Mouse (Mus musculus) kidney, adult 2 months (tissue): Measurements from ENCODE around the gene Sohlh2. TPM values are rescaled to one million over a fixed set of nuclear protein-coding genes. Genes with fewer than 3 reads are reported as not detected.

Source experiments
- DNase-seq: peaks from one replicate; pipeline ENCODE4 v3.0.0; 2021
- H3K27ac ChIP-seq: fragments of 200-500 bp; 2 replicates; pipeline ENCODE4 v1.5.1; 2012; ENCODE audit warnings: low read depth, low read length, control low read depth, inconsistent platforms; ENCODE audit not compliant: insufficient read depth
- H3K27me3 ChIP-seq: fragments of 200-500 bp; replicated peaks from 2 replicates; pipeline ENCODE4 v1.6.1; 2012; ENCODE audit warnings: mild to moderate bottlenecking, moderate library complexity, low read length, inconsistent platforms; ENCODE audit not compliant: control insufficient read depth, insufficient read depth
- H3K36me3 ChIP-seq: fragments of 200-500 bp; 2 replicates; pipeline ENCODE4 v1.6.1; 2012; ENCODE audit warnings: mild to moderate bottlenecking, moderate library complexity, low read length, inconsistent platforms; ENCODE audit not compliant: control insufficient read depth, insufficient read depth
- H3K4me1 ChIP-seq: fragments of 200-500 bp; 2 replicates; pipeline ENCODE4 v1.6.1; 2011; ENCODE audit warnings: low read length; ENCODE audit not compliant: control insufficient read depth, insufficient read depth
- H3K4me3 ChIP-seq: fragments of 200-500 bp; 2 replicates; pipeline ENCODE4 v1.5.1; 2011; ENCODE audit warnings: mild to moderate bottlenecking, low read depth, low read length, control low read depth; ENCODE audit not compliant: insufficient read depth
- CTCF ChIP-seq: fragments of 200-500 bp; conservative IDR thresholded peaks from 2 replicates; pipeline ENCODE4 v1.5.1; 2011; ENCODE audit warnings: low read depth, mild to moderate bottlenecking, control low read depth, low read length, moderate library complexity, mixed read lengths; ENCODE audit not compliant: insufficient read depth, insufficient read length
- POLR2A ChIP-seq: fragments of 200-500 bp; IDR thresholded peaks from one replicate; pipeline ENCODE4 v1.6.1; 2011; ENCODE audit warnings: low read depth, low read length, control low read depth
- WGBS: fragments of 180-500 bp; shearing (Covaris S2); methylation state at CpG from one replicate; pipeline ENCODE4 v1.1.7; 2018; 5-methylcytosine and 5-hydroxymethylcytosine counted together
- polyA plus RNA-seq: library from polyadenylated mRNA; depleted of rRNA; stranded (reverse); fragments of >200 nt; gene quantifications from 2 replicates; pipeline ENCODE4 v1.2.3, GENCODE M21; 2012; rRNA removed

Sohlh2 gene
- polyA plus RNA-seq, 1 experiment: not detected

DNA sequence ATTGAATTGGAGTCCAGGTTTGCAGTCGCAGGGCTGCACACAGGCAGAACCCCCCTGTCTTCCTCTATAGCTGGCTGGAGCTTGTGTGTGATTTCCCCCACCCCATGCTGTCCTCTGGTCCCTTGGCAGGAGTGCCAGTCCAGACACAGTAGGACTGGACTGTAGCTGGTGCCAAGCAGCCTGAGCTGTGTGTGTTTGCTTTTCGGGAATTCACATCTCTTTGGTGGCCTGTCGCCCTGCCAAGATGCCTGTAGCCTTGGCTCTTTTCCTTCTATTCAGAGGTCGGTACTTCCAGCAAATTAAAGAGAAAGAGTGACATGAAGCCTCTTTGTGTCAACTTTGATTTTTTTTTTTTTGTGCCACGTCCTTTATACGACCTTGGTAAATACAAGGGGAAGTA is 66.7 kb downstream of the Sohlh2 start:
- no peaks in the 10 kb centered on the region for H3K36me3 ChIP-seq
- H3K4me1 ChIP-seq: no peaks in the 10 kb centered on the region
- 48% methylated on average over 6 of the region's 6 CpGs for WGBS
- TF ChIP-seq POLR2A: no peak
- no peak for TF ChIP-seq CTCF
- no peak overlapping the region for H3K4me3 ChIP-seq
- DNase-seq: peak; percentile 39
- H3K27me3 ChIP-seq: no peaks in the 10 kb centered on the region; the same call in 1 of the 2 replicates
- H3K27ac ChIP-seq: no peak overlapping the region

DNA sequence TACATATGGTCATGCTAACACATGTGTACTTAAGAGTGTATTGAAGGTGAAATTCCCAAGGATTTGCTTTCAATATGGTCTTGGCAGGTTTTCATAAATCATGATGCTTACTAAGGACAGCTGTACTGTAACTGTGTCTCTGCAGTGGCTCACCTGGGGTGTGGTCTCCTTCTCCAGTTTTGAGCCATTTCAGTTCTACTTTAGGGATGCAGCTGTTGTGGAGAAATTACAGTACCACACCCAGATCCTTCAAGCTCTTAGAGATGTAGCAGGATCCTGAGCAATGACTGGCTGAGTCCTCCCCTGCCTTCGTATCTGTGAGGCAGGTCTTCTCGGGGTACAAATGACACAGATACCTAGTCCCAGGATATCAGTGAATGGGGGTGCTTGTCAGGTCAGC is 68.8 kb downstream of the Sohlh2 start:
- no peak overlapping the region for H3K27ac ChIP-seq
- H3K36me3 ChIP-seq: no peaks in the 10 kb centered on the region
- TF ChIP-seq POLR2A: no peak
- no peak for TF ChIP-seq CTCF
- WGBS: 83% methylated on average over 2 of the region's 2 CpGs
- H3K4me3 ChIP-seq: no peak overlapping the region
- no peaks in the 10 kb centered on the region for H3K27me3 ChIP-seq
- DNase-seq: no peak
- H3K4me1 ChIP-seq: no peaks in the 10 kb centered on the region

Other genes with a start within 250 kb of the Sohlh2 start
- not detected in 2 replicates for gene Ccna1, start 126.5 kb upstream of the Sohlh2 start, polyA plus RNA-seq
- gene Spg20, start 69.9 kb upstream of the Sohlh2 start, polyA plus RNA-seq: 10.1 and 10.9 TPM in 2 replicates
- 0.16 and 0.23 TPM in 2 replicates for gene Ccdc169, start 44.7 kb upstream of the Sohlh2 start, polyA plus RNA-seq
- gene Dclk1, start 60.3 kb downstream of the Sohlh2 start, polyA plus RNA-seq: 0.68 and 1.1 TPM in 2 replicates